Mouse (Mus musculus) right cerebral cortex, postnatal 10 days (tissue): Measurements from ENCODE around the gene Socs3.

Source experiments
- DNase-seq, 2 experiments: peaks; one replicate each; pipeline ENCODE4 v3.0.0; 2021; ENCODE audit warnings: low spot score in 2 of 2

The Socs3 gene

DNA sequence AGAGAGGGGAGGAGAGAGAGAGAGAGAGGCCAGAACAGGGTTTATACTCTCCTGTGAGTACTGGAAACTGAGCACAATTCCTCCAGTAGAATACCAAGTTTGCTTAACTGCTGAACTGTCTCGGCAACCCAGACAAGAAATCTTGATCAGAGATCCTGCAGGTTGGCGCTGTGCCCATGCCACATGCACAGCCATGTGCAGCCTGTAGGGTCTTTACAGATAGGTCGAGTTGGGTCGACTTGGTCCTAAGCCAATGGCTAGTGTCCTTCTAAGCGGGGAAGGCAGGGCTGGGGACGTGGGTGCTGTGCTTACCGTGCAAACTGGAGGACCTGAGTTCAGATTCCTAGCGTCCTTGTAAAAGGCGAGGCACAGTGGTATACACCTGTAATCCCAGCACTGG, 15.0 kb downstream of the Socs3 start:
- DNase-seq, result no peak

DNA sequence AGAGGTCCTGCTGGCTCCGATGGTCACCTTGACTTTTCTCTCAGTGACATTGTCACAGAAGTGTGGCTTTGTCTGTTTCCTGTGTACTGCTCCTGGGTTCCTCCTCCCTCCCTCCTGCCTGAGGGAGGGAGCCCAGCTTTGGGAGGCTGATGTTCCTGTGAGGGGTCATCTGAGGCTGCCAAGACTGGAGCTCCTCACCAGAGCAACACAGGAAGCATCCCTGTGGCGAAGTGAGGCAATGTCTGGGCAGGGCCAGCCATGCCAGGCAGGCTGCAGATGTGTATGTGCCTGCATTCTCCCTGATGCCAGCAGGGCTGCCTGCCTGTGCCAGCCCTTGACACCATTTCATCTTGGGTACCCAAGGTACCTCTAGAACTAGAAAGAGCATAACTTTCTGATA, 15.8 kb downstream of the Socs3 start:
- DNase-seq, result peak in 1 of 2 experiments; percentile 60

DNA sequence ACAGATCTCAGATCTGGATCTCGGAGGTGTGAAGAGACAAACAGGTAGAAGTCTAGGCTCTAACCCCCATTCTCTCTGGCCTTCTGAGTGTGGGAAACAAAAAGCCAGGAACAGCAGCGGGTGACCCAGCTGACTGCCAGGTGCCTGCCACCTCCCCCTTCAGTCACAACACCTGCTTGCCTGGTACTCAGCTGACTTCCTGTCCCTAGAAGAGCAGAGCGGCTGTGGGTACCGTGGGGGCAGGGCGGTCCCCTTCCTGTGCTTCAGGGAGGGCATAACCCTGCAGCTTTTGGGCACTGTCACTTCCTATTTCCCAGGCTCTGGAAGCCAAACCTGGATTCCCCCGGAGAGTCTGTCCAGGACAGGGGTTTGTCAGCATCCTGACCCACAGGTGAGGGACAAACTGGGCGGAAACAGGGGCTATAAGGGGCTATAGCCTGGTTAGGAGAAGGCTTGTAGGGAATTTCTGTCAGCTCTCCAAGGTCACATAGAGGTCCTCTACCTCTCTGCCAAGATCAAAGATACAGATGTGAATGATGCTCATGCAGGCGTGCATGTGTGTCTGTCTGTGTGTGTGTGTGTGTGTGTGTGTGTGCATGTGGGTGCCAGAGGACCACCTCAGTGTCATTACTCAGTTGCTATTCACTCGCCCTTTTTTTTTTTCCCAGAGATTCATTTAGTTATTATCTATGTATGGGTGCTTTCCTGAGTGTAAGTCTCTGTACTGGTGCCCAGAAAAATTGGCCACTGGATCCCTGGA, 17.5 kb downstream of the Socs3 start:
- no peak for DNase-seq

DNA sequence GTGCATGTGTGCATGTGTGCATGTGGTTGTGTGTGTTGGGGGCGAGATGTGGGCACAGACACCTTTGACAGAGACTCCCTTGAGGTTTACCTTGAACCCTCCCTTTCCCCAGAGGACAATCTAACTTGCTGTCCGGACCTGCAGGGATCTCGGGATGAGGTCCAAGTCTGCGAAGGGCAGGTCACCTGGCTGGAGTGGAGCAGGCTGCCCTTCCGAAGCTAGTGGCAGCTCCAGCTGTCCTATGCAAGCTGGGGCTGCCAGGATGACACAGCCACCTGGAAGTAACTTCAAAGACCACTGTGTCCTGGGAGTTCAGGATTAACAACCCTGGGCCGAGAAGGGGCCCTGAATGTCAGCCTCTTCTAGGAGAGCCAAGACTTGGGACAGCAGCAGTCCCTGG, 18.5 kb downstream of the Socs3 start:
- no peak for DNase-seq

DNA sequence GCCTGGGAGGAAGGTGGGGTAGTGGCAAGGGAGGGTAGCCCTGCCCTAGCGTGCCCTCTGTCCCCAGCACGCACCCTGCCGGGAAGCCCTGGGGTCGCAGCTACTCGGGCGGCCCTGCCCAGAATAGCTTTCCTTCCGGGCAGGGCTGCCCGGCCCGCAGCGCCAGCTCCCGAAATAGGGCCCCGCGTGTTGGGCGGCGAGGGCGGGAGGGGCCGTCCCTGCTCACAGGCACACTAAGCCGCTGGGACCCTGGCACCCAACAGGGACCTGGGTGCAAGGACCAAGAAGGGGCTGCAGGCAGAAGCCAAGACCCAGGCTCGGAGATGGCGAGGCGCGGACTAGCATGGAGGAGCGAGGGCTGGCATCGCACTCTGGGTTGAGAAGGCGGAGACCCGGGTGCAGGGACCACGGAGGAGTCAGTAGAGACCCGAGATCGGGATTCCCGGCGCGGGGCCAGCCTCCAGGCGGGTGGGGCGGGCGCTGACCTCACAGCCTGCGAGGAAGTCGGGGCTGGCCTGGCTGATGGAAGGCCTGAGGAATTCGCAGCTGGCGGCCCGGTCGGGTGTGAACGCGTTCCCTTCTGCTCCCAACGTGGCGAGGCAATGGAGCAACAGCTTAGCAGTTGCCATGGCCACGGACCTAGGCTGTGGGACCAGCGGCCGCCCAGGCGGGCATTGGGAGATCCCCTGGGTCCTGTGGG, 20.3 kb downstream of the Socs3 start:
- DNase-seq, result peak; percentile 70 to 74

DNA sequence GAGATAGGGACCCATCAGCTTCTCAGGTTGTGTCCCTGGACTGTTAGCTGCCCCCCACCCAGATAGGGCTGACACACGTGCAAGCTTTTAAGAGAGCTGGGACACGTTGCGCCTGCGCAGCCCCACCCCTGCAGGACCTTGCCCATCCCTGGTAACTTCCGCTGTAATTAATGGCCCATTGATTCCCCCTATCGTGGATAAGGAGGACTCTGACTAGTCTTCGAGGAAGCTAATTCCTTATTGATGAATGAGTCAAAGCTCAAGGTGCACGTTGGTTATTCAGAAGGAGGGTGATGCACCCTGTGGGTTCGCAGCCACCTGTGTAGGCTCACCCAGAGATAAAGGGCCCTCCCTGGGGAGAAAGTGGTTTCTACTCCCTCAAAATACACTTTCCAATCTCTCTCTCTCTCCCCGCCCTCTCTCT, 22.8 kb downstream of the Socs3 start:
- DNase-seq, result no peak

GRCm38 (mm10) chr11:117946195-117946979, 23.5 kb downstream of the Socs3 start:
- no peak for DNase-seq

GRCm38 (mm10) chr11:117941848-117942247, 28.0 kb downstream of the Socs3 start:
- no peak for DNase-seq

DNA sequence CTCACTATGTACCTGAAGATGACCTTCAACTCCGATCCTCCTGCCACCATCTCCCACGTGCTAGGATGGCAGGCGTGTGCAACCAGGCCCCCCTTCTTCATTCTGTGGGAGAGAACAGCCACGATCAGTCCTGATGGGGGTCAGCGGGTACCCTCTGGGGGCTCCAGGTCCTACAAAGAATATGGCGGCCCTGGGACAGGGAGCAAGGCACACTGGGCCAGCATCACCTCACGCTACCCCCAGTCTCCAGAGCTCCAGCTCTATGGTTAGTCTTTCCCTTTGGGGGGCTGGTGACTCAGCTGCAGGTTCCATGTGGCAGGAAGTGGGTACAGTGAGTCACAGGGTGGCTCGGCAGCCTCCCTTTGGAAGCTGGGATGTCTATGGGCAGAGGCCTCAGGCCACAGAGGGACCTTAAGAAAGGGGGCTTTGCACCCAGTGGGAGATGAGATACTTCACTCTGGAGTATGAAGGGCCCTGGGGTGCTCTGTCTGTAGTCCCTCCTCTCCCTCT, 28.5 kb downstream of the Socs3 start:
- DNase-seq, result no peak

- DNase-seq, result no peak
Measured at GRCm38 (mm10) chr11:117940881-117941280, 29.0 kb downstream of the Socs3 start.

- peak; percentile 91 for DNase-seq
Measured at GRCm38 (mm10) chr11:117939741-117940285, 30.0 kb downstream of the Socs3 start.

GRCm38 (mm10) chr11:117939004-117939730, 30.7 kb downstream of the Socs3 start:
- no peak for DNase-seq

- DNase-seq, result no peak
Measured at GRCm38 (mm10) chr11:117936202-117936601, 33.6 kb downstream of the Socs3 start.

DNA sequence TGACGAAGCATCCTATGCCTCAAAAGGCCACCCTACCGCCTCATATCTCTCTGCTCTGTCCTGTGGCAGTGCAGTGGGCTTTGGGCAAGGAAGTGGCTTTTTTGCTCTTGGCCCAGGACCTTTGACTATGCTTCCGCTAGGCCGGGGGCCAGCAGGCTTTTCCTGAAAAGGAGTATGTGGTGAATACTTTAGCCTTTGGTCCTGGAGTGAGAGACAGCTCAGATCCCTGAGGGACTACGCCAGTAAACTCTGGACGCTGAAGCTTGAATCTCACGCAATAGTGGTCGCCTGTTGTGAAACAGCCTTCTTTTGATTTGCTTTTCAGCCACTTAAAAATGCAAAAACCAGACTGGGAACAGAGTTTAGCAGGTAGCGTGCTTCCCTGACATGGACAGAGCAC, 34.2 kb downstream of the Socs3 start:
- no peak for DNase-seq

GRCm38 (mm10) chr11:117934576-117935368, 35.1 kb downstream of the Socs3 start:
- DNase-seq, result no peak

GRCm38 (mm10) chr11:117934168-117934567, 35.7 kb downstream of the Socs3 start:
- no peak for DNase-seq

DNA sequence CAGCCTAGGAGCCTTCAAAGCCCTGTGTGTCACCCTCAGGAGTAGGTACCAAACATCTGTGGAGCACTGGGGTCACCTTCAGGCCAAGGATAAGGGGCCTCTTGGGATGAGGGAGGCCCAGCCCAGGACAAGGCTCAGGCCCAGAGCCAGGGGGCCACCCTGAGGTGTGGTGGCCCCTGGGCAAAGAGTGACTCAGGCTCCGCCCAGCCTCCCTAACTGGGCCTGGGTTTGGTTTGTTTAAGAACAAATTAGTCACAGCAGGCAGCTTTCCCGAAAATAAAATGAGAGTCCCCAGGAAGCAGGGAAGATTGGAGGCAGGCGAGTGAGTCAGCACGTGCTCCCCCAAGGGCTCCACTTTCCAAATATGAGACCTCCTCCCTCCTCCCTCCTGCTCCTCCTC, 37.7 kb downstream of the Socs3 start:
- DNase-seq, result peak; percentile 45 to 62

GRCm38 (mm10) chr11:117931576-117931975, 38.3 kb downstream of the Socs3 start:
- no peak for DNase-seq

GRCm38 (mm10) chr11:117930781-117931338, 39.0 kb downstream of the Socs3 start:
- DNase-seq, result peak; percentile 68 to 70

- DNase-seq, result no peak
Measured at GRCm38 (mm10) chr11:117925541-117925940, 44.3 kb downstream of the Socs3 start.
